Mouse (Mus musculus): ENCODE measurements around the gene Kndc1. TPM values are rescaled to one million over a fixed set of nuclear protein-coding genes. Genes with fewer than 3 reads are reported as not detected.

Gene Kndc1
- total and polyA plus RNA-seq, 3 experiments = 0.47 TPM; not detected in 2

DNA sequence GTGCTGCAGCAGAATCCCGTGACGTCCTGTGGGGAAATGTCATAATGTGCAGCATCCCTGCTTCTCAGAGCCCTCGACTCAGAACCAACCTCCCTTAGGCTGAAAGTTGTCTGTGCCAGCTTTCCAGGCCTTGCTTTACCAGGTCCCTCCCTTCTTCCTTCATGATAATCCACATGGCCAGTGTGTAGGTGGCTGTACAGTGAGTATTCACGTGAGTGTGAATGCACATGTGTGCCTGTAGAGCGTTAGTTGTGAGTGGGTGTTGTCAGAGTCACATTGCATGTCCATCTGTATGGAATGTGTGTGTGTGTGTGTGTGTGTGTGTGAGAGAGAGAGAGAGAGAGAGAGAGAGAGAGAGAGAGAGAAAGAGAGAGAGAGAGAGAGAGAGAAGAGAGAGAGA, 16.4 kb upstream of the Kndc1 start:
- H3K4me3 ChIP-seq = no peak overlapping the region

DNA sequence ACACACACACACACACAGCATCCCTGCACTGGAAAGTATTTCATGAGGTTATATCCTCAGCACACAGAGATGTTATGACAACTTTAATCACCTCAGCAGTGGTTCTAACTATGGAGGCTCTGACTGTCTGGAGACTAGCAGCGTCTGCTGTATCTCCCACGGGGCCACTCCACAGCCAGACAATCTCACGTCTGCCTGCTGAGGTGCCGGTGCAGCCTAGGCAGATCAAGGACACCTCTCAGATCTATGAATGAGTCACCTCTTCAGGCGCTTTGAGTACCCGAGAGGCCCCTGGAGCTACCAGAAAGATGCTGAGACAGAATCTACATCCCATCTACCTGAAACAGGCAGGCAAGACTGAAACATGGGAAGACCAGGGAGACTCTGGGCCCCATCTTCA, 15.9 kb upstream of the Kndc1 start:
- no peaks in the 10 kb centered on the region for H3K4me1 ChIP-seq (ENCODE audit: control insufficient read depth, insufficient read depth, low read length)
- intact Hi-C loops (cut with DNase I) = loop anchor here (5.0 kb wide), 1 partner anchor 176 kb away; no protein-coding TSS in a partner anchor
- no peak overlapping the region for H3K4me3 ChIP-seq
- WGBS = 34% methylated on average over 6 of the region's 6 CpGs
- no peak overlapping the region for H3K27ac ChIP-seq
- DNase-seq = no peak
- H3K27me3 ChIP-seq (ENCODE audit: control insufficient read depth, insufficient read depth, low read length) = no peaks in the 10 kb centered on the region
- TF ChIP-seq CTCF (IDR thresholded peaks at IDR 0.05) = no peak
- TF ChIP-seq POLR2A (IDR thresholded peaks at IDR 0.05; ENCODE audit: insufficient read depth, low read depth, low read length) = no peak
- TF ChIP-seq EP300 (IDR thresholded peaks at IDR 0.05; ENCODE audit: insufficient read depth, low read depth, low read length) = no peak
- H3K79me2 ChIP-seq (replicated peaks; ENCODE audit: control insufficient read depth, insufficient read depth, low read length) = no peaks in the 10 kb centered on the region
- H3K36me3 ChIP-seq (ENCODE audit: control insufficient read depth, insufficient read depth, low read length) = no peaks in the 10 kb centered on the region
- no peak overlapping the region for H3K9ac ChIP-seq (ENCODE audit: low read depth, low read length)

More for the DNA sequence above, 16.4 kb upstream of the Kndc1 start:
- no peaks in the 10 kb centered on the region for H3K79me2 ChIP-seq (replicated peaks; ENCODE audit: control insufficient read depth, insufficient read depth, low read length)
- no peak for TF ChIP-seq EP300 (IDR thresholded peaks at IDR 0.05; ENCODE audit: insufficient read depth, low read depth, low read length)
- TF ChIP-seq POLR2A (IDR thresholded peaks at IDR 0.05; ENCODE audit: insufficient read depth, low read depth, low read length) = no peak
- TF ChIP-seq CTCF (IDR thresholded peaks at IDR 0.05) = no peak
- WGBS = 67% methylated on average over 5 of the region's 5 CpGs
- no peak for DNase-seq
- no peaks in the 10 kb centered on the region for H3K27me3 ChIP-seq (ENCODE audit: control insufficient read depth, insufficient read depth, low read length)
- no peak overlapping the region for H3K27ac ChIP-seq
- intact Hi-C loops (cut with DNase I) = loop anchor here (5.0 kb wide), 1 partner anchor 176 kb away; no protein-coding TSS in a partner anchor
- H3K36me3 ChIP-seq (ENCODE audit: control insufficient read depth, insufficient read depth, low read length) = no peaks in the 10 kb centered on the region
- no peak overlapping the region for H3K9ac ChIP-seq (ENCODE audit: low read depth, low read length)
- H3K4me1 ChIP-seq (ENCODE audit: control insufficient read depth, insufficient read depth, low read length) = no peaks in the 10 kb centered on the region

DNA sequence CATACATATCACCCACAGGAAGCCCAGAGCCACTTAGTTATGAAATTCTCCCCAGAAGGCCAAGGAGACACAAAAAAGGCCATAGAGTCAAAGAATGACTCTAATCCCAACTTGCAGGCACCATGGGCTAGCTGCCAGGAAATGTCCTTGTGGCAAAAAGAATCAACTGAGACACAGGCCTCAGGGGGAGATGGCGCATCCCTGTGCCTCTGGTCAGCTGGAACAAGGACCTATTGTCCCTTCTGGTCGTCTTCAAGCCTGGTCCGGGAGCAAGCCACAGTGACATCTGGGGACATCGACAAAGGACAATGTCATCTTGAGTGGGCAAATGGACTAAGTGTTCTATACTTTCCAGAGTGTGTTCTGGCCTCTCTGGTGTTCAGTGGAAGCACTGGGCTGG, 11.0 kb upstream of the Kndc1 start:
- WGBS = 75% methylated on average over 4 of the region's 4 CpGs
- no peak for DNase-seq
- TF ChIP-seq CTCF (IDR thresholded peaks at IDR 0.05) = no peak
- intact Hi-C loops (cut with DNase I) = no loop called here
- Histone ChIP-seq H3K9ac (ENCODE audit: low read depth, low read length) (no peak overlapping the region), H3K79me2 (replicated peaks; ENCODE audit: control insufficient read depth, insufficient read depth, low read length) (no peaks in the 10 kb centered on the region), H3K4me1 (ENCODE audit: control insufficient read depth, insufficient read depth, low read length) (no peaks in the 10 kb centered on the region), H3K4me3 (no peak overlapping the region), H3K27me3 (ENCODE audit: control insufficient read depth, insufficient read depth, low read length) (no peaks in the 10 kb centered on the region), H3K27ac (no peak overlapping the region), H3K36me3 (ENCODE audit: control insufficient read depth, insufficient read depth, low read length) (no peaks in the 10 kb centered on the region)

DNA sequence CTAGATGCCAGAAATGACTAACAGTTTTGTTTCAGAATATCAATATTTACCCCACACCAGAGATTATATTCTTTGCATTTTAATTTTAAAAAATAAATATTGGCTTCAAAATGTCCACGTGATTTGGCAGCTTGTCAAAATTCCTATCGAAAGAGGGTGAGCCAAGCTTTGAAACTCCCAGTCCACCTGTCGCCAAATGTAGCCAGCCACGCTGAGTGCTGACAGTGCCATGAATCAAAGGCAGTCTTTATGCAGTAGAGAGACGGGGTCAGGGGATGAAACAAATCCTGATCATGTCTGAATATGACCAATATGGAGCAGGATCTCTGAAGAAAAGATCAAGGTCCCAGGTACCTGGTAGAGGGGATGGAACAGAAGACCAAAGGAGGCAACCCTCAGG, 2.7 kb upstream of the Kndc1 start:
- H3K27me3 ChIP-seq (ENCODE audit: control insufficient read depth, insufficient read depth, low read length) = no peaks in the 10 kb centered on the region; the same call in 1 of the 2 replicates
- H3K4me3 ChIP-seq = no peak overlapping the region
- intact Hi-C loops (cut with DNase I) = no loop called here
- H3K4me1 ChIP-seq (ENCODE audit: control insufficient read depth, insufficient read depth, low read length) = no peaks in the 10 kb centered on the region
- 46% methylated on average over 5 of the region's 5 CpGs for WGBS
- H3K79me2 ChIP-seq (replicated peaks; ENCODE audit: control insufficient read depth, insufficient read depth, low read length) = no peaks in the 10 kb centered on the region
- no peak for DNase-seq
- no peak overlapping the region for H3K27ac ChIP-seq
- TF ChIP-seq EP300 (IDR thresholded peaks at IDR 0.05; ENCODE audit: insufficient read depth, low read depth, low read length) (no peak), POLR2A (IDR thresholded peaks at IDR 0.05; ENCODE audit: insufficient read depth, low read depth, low read length) (no peak), CTCF (IDR thresholded peaks at IDR 0.05) (no peak)
- no peak overlapping the region for H3K9ac ChIP-seq (ENCODE audit: low read depth, low read length)
- H3K36me3 ChIP-seq (ENCODE audit: control insufficient read depth, insufficient read depth, low read length) = no peaks in the 10 kb centered on the region

DNA sequence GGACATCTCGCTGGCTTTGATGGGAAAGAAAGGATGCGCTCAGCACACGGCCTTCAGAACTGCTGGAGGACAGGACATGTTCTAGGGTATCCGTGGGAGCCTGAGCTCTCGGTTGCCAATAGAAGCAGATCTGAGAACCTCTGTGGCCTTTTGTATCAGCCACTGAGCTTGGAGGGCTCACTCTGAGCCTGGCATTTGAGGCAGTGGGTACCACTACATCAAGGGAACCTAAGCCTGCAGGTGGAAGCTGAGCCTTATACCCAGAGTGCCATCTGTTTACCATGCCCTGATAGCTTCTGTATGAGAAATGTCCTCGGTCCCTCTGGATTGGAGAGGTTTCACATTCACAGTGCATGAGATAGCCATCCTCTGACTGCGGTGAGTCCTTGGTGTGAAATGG, 1.8 kb downstream of the Kndc1 start:
- H3K9ac ChIP-seq (ENCODE audit: low read depth, low read length) = no peak overlapping the region
- H3K79me2 ChIP-seq (replicated peaks; ENCODE audit: control insufficient read depth, insufficient read depth, low read length) = no peaks in the 10 kb centered on the region
- H3K27ac ChIP-seq = no peak overlapping the region
- no peak overlapping the region for H3K4me3 ChIP-seq
- H3K36me3 ChIP-seq (ENCODE audit: control insufficient read depth, insufficient read depth, low read length) = no peaks in the 10 kb centered on the region
- 72% methylated on average over 7 of the region's 7 CpGs for WGBS
- H3K27me3 ChIP-seq (ENCODE audit: control insufficient read depth, insufficient read depth, low read length) = no peaks in the 10 kb centered on the region; the same call in 1 of the 2 replicates
- no peaks in the 10 kb centered on the region for H3K4me1 ChIP-seq (ENCODE audit: control insufficient read depth, insufficient read depth, low read length)
- intact Hi-C loops (cut with DNase I) = no loop called here
- no peak for DNase-seq
- TF ChIP-seq CTCF (IDR thresholded peaks at IDR 0.05) (no peak), EP300 (IDR thresholded peaks at IDR 0.05; ENCODE audit: insufficient read depth, low read depth, low read length) (no peak), POLR2A (IDR thresholded peaks at IDR 0.05; ENCODE audit: insufficient read depth, low read depth, low read length) (no peak)

DNA sequence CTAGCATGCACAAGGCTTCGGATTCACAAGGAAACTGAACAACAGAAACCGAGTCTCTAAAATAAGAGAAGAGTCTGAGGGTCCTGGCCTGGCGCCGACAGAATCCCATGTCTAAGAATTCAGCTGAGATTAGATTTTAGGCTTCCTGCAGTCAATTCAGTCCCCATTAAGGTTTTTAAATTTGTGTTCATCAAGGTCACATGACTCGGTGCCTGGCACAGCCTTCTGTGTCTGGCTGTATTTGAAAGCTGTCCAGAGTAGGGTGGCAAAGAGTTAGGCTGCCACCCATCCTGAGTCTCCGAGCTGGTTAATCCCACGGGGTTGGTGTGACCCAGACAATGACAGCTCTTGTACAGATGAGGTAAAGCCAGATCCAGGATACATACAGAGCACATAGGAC, 2.3 kb downstream of the Kndc1 start:
- Histone ChIP-seq H3K79me2 (replicated peaks; ENCODE audit: control insufficient read depth, insufficient read depth, low read length) (no peaks in the 10 kb centered on the region), H3K9ac (ENCODE audit: low read depth, low read length) (no peak overlapping the region), H3K4me1 (ENCODE audit: control insufficient read depth, insufficient read depth, low read length) (no peaks in the 10 kb centered on the region), H3K36me3 (ENCODE audit: control insufficient read depth, insufficient read depth, low read length) (no peaks in the 10 kb centered on the region), H3K27me3 (ENCODE audit: control insufficient read depth, insufficient read depth, low read length) (no peaks in the 10 kb centered on the region; the same call in 1 of the 2 replicates), H3K27ac (no peak overlapping the region), H3K4me3 (no peak overlapping the region)
- intact Hi-C loops (cut with DNase I) = no loop called here
- no peak for DNase-seq
- TF ChIP-seq EP300 (IDR thresholded peaks at IDR 0.05; ENCODE audit: insufficient read depth, low read depth, low read length) = no peak
- no peak for TF ChIP-seq CTCF (IDR thresholded peaks at IDR 0.05)
- TF ChIP-seq POLR2A (IDR thresholded peaks at IDR 0.05; ENCODE audit: insufficient read depth, low read depth, low read length) = no peak
- WGBS = 71% methylated on average over 7 of the region's 7 CpGs

Measured in heart, adult 2 months (tissue).